Mouse (Mus musculus): ENCODE results near the gene Ilf3. TPM values are rescaled to one million over a fixed set of nuclear protein-coding genes. Genes with fewer than 3 reads are reported as not detected.

Ilf3 gene
- total and polyA plus RNA-seq, 2 experiments from 2014 or later: 89.5 to 184 TPM

DNA sequence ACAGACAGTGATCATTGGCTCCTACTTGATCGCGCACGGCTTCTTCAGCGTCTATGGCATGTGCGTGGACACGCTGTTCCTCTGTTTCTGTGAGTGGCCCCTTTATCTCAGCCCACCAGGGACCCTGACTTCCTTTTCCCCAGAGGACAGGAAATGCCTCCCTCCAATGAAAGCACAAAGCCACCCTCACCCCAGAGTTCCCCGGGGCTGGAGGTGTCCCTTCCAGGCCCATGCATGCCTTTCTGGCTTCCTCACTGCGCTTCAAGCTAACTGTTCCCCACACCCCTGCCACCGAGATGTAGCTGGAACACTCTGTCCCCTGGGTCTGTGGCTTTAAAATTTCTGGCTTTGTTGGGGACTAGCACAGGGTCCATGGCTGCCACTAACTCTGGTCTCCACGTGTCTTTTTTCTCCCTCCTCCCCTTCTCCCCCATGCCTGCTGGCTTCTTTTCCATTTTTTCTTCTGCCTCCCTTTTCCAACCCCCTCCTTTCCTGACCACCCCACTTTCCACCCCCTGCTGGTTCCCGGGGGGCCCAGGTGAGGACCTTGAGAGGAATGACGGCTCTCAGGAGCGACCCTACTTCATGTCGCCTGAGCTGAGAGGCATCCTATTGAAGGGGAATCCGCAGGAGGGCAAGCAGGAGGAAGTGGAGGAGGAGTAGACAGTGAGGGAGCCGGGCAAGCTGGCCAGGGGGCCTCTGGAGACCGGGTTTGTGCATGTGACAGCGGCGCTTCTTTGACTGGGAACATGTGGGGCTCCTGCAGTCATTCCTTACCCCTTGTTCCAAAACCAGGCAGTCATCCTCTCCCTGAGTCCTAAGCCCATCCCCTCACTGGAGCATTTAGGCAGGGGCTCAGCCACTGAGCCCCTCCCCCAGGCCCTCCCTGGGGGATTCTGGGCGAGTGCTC lies 15.0 kb upstream of the Ilf3 start:
- Histone ChIP-seq H3K4me1 (ENCODE audit: insufficient read depth, low read length) (no peaks in the 10 kb centered on the region), H3K4me3 (ENCODE audit: low read length) (no peak overlapping the region), H3K9ac (replicated peaks; ENCODE audit: low read length) (no peak overlapping the region), H3K9me3 (ENCODE audit: low read length) (no peaks in the 10 kb centered on the region), H3K27ac (no peak overlapping the region), H3K27me3 (ENCODE audit: insufficient read depth, low read length) (no peaks in the 10 kb centered on the region), H3K36me3 (ENCODE audit: insufficient read depth, low read length) (peaks cover 22% of the 10 kb centered on the region), H3K4me2 (ENCODE audit: low read depth, low read length) (no peak overlapping the region)
- DNase-seq (ENCODE audit: low spot score) (no peak), ATAC-seq (no peak)
- 40% methylated on average over 20 of the region's 20 CpGs for WGBS
- TF ChIP-seq CTCF (IDR thresholded peaks at IDR 0.05; ENCODE audit: low read depth): no peak

DNA sequence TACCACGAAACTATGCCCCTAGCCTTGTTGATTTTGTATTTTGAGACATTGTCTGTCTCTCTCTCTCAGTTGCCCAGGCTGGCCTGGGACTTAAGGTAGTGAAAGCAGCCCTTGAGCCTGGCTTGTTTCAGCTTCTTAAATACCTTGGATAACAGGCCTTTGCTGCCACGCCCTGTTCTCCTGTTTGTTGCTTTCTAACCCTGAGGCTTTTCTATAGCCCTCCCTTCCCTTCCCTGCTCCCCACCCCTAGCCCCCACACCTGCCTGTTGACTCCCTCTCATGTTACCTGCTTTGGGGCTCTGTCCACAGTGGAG lies 14.3 kb upstream of the Ilf3 start:
- Histone ChIP-seq H3K4me1 (ENCODE audit: insufficient read depth, low read length) (no peaks in the 10 kb centered on the region), H3K27me3 (ENCODE audit: insufficient read depth, low read length) (no peaks in the 10 kb centered on the region), H3K36me3 (ENCODE audit: insufficient read depth, low read length) (peaks cover 16% of the 10 kb centered on the region), H3K27ac (no peak overlapping the region), H3K9ac (replicated peaks; ENCODE audit: low read length) (no peak overlapping the region), H3K9me3 (ENCODE audit: low read length) (no peaks in the 10 kb centered on the region), H3K4me2 (ENCODE audit: low read depth, low read length) (no peak overlapping the region), H3K4me3 (ENCODE audit: low read length) (no peak overlapping the region)
- WGBS: 65% methylated on average over 2 of the region's 2 CpGs
- ATAC-seq (no peak), DNase-seq (ENCODE audit: low spot score) (no peak)
- no peak for TF ChIP-seq CTCF (IDR thresholded peaks at IDR 0.05; ENCODE audit: low read depth)

DNA sequence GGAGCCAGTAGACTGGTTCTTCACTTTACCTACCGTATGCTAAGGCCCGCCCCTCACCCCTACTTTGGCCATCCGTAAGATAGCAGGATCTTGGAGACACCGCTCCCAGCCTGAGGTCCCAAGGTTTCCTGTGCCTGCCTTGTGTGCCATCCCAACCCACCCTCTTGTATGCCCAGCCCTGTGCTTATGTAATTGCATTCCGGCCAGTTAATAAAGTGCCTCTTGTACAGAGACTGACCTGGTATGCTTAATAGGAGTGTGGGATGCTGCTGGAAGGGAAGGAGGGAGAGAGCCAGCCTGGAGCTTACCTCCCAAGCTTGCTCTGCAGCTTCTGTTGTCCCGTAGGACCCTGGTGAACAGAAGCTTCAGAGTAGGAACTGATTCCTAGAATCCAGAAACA lies 12.9 kb upstream of the Ilf3 start:
- Histone ChIP-seq H3K4me2 (ENCODE audit: low read depth, low read length) (no peak overlapping the region), H3K4me1 (ENCODE audit: insufficient read depth, low read length) (no peaks in the 10 kb centered on the region), H3K27ac (no peak overlapping the region), H3K9ac (replicated peaks; ENCODE audit: low read length) (no peak overlapping the region), H3K4me3 (ENCODE audit: low read length) (no peak overlapping the region), H3K27me3 (ENCODE audit: insufficient read depth, low read length) (no peaks in the 10 kb centered on the region), H3K9me3 (ENCODE audit: low read length) (no peaks in the 10 kb centered on the region), H3K36me3 (ENCODE audit: insufficient read depth, low read length) (peaks cover 11% of the 10 kb centered on the region)
- ATAC-seq (no peak), DNase-seq (ENCODE audit: low spot score) (no peak)
- TF ChIP-seq CTCF (IDR thresholded peaks at IDR 0.05; ENCODE audit: low read depth): no peak
- WGBS: 90% methylated on average over 6 of the region's 6 CpGs

DNA sequence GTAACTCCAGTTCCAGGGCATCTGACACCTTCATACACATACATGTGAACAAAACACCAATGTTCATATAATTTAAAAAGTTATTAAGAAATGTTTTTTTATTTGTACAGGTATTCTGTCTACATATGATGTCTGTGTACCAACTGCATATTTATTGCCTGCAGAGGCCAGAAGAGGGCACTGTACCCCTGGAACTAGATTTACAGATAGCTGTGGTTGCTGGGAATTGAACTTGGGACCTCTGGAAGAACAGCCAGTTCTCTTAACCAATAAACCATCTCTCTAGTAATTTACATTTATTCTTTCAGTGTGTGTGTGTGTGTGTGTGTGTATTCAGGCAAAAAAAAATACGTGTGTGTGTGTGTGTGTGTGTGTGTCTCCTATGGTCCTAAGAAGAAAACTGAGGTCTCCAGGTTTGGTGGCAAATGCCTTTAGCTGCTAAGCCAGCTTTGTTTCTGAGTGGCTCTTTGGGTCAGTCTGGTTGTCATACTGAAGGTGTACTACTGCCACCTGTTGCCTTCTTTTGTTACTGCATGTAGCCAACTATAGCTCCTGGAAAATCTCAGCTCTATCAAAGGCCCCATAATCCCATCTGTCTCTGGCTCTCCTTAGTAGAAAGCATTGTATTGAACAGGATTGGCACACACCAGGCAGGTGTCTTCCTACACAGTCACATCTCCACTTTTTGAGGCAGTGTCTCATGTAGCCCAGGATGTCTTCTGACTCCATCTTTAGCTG lies 10.5 kb upstream of the Ilf3 start:
- Histone ChIP-seq H3K27me3 (ENCODE audit: insufficient read depth, low read length) (no peaks in the 10 kb centered on the region), H3K4me1 (ENCODE audit: insufficient read depth, low read length) (no peaks in the 10 kb centered on the region), H3K27ac (no peak overlapping the region), H3K9me3 (ENCODE audit: low read length) (no peaks in the 10 kb centered on the region), H3K4me2 (ENCODE audit: low read depth, low read length) (no peak overlapping the region), H3K36me3 (ENCODE audit: insufficient read depth, low read length) (peaks cover 5% of the 10 kb centered on the region), H3K9ac (replicated peaks; ENCODE audit: low read length) (no peak overlapping the region), H3K4me3 (ENCODE audit: low read length) (no peak overlapping the region)
- 0% methylated on average over 1 of the region's 1 CpGs for WGBS
- DNase-seq (ENCODE audit: low spot score) (peak; percentile 91), ATAC-seq (peak; percentile 70)
- peak; percentile 80 for TF ChIP-seq CTCF (IDR thresholded peaks at IDR 0.05; ENCODE audit: low read depth)

DNA sequence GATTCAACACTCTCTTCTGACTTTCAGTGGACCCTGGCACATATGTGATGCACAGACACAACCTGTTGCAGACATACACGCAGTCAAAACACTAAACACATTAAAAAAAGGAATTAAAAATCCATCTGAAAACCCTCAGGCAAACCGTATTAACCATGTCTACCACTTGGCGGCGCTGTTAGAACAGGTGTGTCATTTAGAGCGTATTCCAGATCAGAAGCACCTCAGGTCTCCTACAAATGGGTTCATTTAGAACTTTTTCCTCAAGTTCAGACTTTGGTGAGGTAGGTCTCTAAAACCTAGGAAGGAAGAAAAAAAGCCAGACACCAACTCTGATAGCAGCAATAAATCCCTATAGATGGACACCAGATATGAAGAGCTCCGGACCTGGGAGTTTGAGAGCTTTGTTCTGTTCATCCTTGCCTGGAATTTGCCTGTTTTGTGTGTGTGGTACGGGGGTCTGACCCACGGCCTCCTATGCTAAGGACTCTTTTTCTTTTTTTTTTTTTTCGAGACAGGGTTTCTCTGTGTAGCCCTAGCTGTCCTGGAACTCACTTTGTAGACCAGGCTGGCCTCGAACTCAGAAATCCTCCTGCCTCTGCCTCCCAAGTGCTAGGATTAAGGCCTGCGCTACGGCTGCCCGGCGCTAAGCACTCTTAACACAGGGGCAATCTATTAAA lies 990 bp upstream of the Ilf3 start:
- no peaks in the 10 kb centered on the region for H3K4me1 ChIP-seq (ENCODE audit: insufficient read depth, low read length)
- H3K27me3 ChIP-seq (ENCODE audit: insufficient read depth, low read length): no peaks in the 10 kb centered on the region
- peak overlapping the region; percentile 82 for H3K27ac ChIP-seq
- no peak overlapping the region for H3K9ac ChIP-seq (replicated peaks; ENCODE audit: low read length)
- no peaks in the 10 kb centered on the region for H3K9me3 ChIP-seq (ENCODE audit: low read length)
- DNase-seq (ENCODE audit: low spot score): peak; percentile 76
- peak overlapping the region; percentile 60 for H3K4me2 ChIP-seq (ENCODE audit: low read depth, low read length)
- H3K4me3 ChIP-seq (ENCODE audit: low read length): peak overlapping the region; percentile 29
- 31% methylated on average over 14 of the region's 14 CpGs for WGBS
- peak; percentile 79 for TF ChIP-seq CTCF (IDR thresholded peaks at IDR 0.05; ENCODE audit: low read depth)
- H3K36me3 ChIP-seq (ENCODE audit: insufficient read depth, low read length): no peaks in the 10 kb centered on the region
- peak; percentile 8 for ATAC-seq

DNA sequence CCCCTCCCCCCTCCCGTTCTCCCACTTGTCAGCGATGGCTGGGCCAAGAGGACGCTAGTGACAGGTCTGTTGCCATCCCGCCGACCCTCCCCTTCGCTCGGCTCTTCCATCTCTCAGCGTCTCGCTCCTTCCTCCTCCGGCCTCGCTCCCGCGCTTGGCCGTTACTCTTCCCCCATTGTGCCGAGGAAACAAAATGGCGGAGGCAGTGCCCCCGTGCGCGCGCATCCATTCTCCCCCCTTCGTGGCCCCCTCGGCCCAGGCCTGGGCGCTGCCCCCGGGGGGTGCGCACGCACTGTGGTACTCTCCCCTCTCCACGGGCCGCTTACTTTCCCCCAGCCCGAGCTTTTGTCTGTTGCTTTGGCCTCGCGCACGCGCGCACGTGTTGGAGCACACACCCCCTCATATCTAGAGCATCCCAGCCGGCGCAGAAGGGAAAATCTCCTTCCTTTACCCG lies 487 bp downstream of the Ilf3 start:
- under 1% methylated on average over 36 of the region's 38 CpGs for WGBS
- Histone ChIP-seq H3K36me3 (ENCODE audit: insufficient read depth, low read length) (no peaks in the 10 kb centered on the region), H3K4me1 (ENCODE audit: insufficient read depth, low read length) (no peaks in the 10 kb centered on the region), H3K9me3 (ENCODE audit: low read length) (no peaks in the 10 kb centered on the region), H3K27me3 (ENCODE audit: insufficient read depth, low read length) (no peaks in the 10 kb centered on the region), H3K27ac (peak overlapping the region; percentile 91), H3K4me2 (ENCODE audit: low read depth, low read length) (peak overlapping the region; percentile 78), H3K9ac (replicated peaks; ENCODE audit: low read length) (peak overlapping the region; percentile 87), H3K4me3 (ENCODE audit: low read length) (peak overlapping the region; percentile 96)
- DNase-seq (ENCODE audit: low spot score) (peak; percentile 82), ATAC-seq (peak; percentile 50)
- TF ChIP-seq CTCF (IDR thresholded peaks at IDR 0.05; ENCODE audit: low read depth): no peak
